Mouse (Mus musculus) 3T3-L1 (cell line): ENCODE measurements at regions not wholly inside any gene's neighbourhood (a gene's known extent, or its start where the extent isn't known, plus 50 kb on each side); places are given as distances from the start of the nearest gene placed in this dataset.

ENCODE experiments used
- DNase-seq: peaks from one replicate; pipeline ENCODE4 v3.0.0-alpha.2; 2015; ENCODE audit warnings: low read depth, low spot score

DNA sequence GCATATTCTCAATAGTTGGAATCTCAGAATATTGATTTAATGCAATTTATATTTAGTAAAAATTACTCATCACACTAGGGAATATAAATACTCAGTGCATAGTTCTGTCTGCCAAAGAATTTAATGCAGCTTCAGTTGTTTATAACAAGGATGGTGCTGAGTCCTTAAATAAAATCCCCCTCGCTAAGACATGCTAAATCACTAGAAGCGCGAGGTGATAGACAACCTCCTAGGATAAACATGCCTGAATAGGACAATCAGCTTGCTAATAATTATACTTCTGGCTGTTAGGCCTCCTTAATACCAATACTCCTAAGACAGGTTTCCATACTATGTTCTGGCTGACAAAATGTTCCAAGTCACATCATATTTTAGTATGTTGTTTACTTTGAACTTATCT is 3650.0 kb downstream of the 9330182O14Rik start:
- no peak for DNase-seq

- no peak for DNase-seq
Observed at GRCm38 (mm10) chr15:43803342-43803741, 3669.2 kb downstream of the 9330182O14Rik start.
